ENCODE assay signal across 9 mouse cellular contexts in genomic region chr11:70520178-70520769, GRCm38 (mm10). TPM values are rescaled to one million over a fixed set of nuclear protein-coding genes. Genes with fewer than 3 reads are reported as not detected.
A peak's percentile ranks its signal among the peaks of the same experiment; 100 is the strongest.
DNase-seq lines count a peak whose midpoint lies in the region; TF ChIP-seq lines count a peak whose summit lies in the region.
"Had no signal": no experiment of that assay in that cellular context is flagged by ENCODE, and none has a peak within 500 bp of the region (broad histone marks: within the 10 kb centered on the region; RNA-seq: fewer than 3 reads in every experiment).

No protein-coding gene starts in this region.

- no peaks in the 10 kb centered on the region for H3K9me3 ChIP-seq in heart, embryonic 10.5 days
- H3K9me3 ChIP-seq in midbrain, embryonic 10.5 days (replicated peaks) = no peaks in the 10 kb centered on the region

- DNase-seq in lung, adult 2 months = peak; percentile 34
- no peak for DNase-seq in lung, postnatal 25 days (ENCODE audit: low spot score)
- peak; percentile 65 for DNase-seq in embryo, embryonic 11 days
- no peak for DNase-seq in heart, embryonic 10.5 days (ENCODE audit: low spot score)
- peak; percentile 72 for DNase-seq in kidney, postnatal 10 days
- peak; percentile 70 for DNase-seq in midbrain, embryonic 10.5 days (ENCODE audit: low spot score)
- no peak for DNase-seq in frontal cortex, postnatal 25 days (ENCODE audit: low spot score in 2 of 2)
- DNase-seq in left cerebral cortex, adult 8-10 months (ENCODE audit: low spot score in 2 of 2) = no peak

- TF ChIP-seq CTCF in lung, adult 2 months (IDR thresholded peaks at IDR 0.05; ENCODE audit: insufficient read depth, low read length) = no peak

- H3K4me1 ChIP-seq in lung, adult 2 months (ENCODE audit: control insufficient read depth, insufficient read depth, low read length) = peaks cover 2% of the 10 kb centered on the region; the same call in 1 of the 2 replicates
- peaks cover 14% of the 10 kb centered on the region for H3K4me1 ChIP-seq in heart, embryonic 10.5 days
- peaks cover 17% of the 10 kb centered on the region for H3K4me1 ChIP-seq in midbrain, embryonic 10.5 days

- peaks cover 13% of the 10 kb centered on the region; the same call in 1 of the 2 replicates for H3K27me3 ChIP-seq in heart, embryonic 10.5 days (ENCODE audit: insufficient read depth, poor library complexity, severe bottlenecking)
- peaks cover 25% of the 10 kb centered on the region for H3K27me3 ChIP-seq in midbrain, embryonic 10.5 days (ENCODE audit: low read depth, poor library complexity, severe bottlenecking)

- H3K27ac ChIP-seq in heart, embryonic 10.5 days = peak overlapping the region; percentile 86
- H3K27ac ChIP-seq in midbrain, embryonic 10.5 days (replicated peaks) = peak overlapping the region; percentile 85

- WGBS in lung, adult 2 months = 18% methylated on average over 41 of the region's 41 CpGs
- WGBS in heart, embryonic 10.5 days = 5% methylated on average over 41 of the region's 41 CpGs
- WGBS in midbrain, embryonic 10.5 days = 13% methylated on average over 41 of the region's 41 CpGs

- H3K36me3 ChIP-seq in heart, embryonic 10.5 days = no peaks in the 10 kb centered on the region
- H3K36me3 ChIP-seq in midbrain, embryonic 10.5 days = no peaks in the 10 kb centered on the region

- peak; percentile 16; the same call in 1 of the 2 replicates for TF ChIP-seq POLR2A in lung, adult 2 months (IDR thresholded peaks at IDR 0.05; ENCODE audit: borderline replicate concordance, extremely low read depth, low read depth, low read length)

- H3K4me3 ChIP-seq in lung, adult 2 months (replicated peaks; ENCODE audit: extremely low read depth, low read depth, low read length) = peak overlapping the region; percentile 52
- peak overlapping the region; percentile 53 for H3K4me3 ChIP-seq in heart, embryonic 10.5 days
- H3K4me3 ChIP-seq in midbrain, embryonic 10.5 days = peak overlapping the region; percentile 50

RNA-seq across cellular contexts. Expression of gene Gltpd2, which starts 1.3 kb away (rescaled TPM):
- polyA plus RNA-seq in lung, adult 2 months (2012; rRNA removed) = 0.12 and 0.34 TPM in 2 replicates
- polyA plus RNA-seq in heart, embryonic 10.5 days (2016; fragmentation: Nextera tagmentation; extraction: Ambion mirVana) = 0.25 and 4.3 TPM in 2 replicates
- polyA plus RNA-seq in midbrain, embryonic 10.5 days (2016; fragmentation: Nextera tagmentation; extraction: Ambion mirVana) = 0.15 and 0.25 TPM in 2 replicates
- not detected for total RNA-seq in left cerebral cortex, adult 8-10 months (2022)
- total RNA-seq: layer of hippocampus, postnatal 25 days had no signal

RNA-seq across cellular contexts. Expression of gene Psmb6, which starts 4.9 kb away (rescaled TPM):
- polyA plus RNA-seq in lung, adult 2 months (2012; rRNA removed) = 202 and 264 TPM in 2 replicates
- polyA plus RNA-seq in heart, embryonic 10.5 days (2016; fragmentation: Nextera tagmentation; extraction: Ambion mirVana) = 825 and 969 TPM in 2 replicates
- polyA plus RNA-seq in midbrain, embryonic 10.5 days (2016; fragmentation: Nextera tagmentation; extraction: Ambion mirVana) = 1,085 and 1,129 TPM in 2 replicates
- total RNA-seq in left cerebral cortex, adult 8-10 months (2022) = 100 to 1,000 TPM; 187 to 213 (median 191) TPM

RNA-seq across cellular contexts. Expression of gene Vmo1, which starts 5.9 kb away (rescaled TPM):
- polyA plus RNA-seq in lung, adult 2 months (2012; rRNA removed) = 0.20 and 0.26 TPM in 2 replicates
- polyA plus RNA-seq in heart, embryonic 10.5 days (2016; fragmentation: Nextera tagmentation; extraction: Ambion mirVana) = not detected in 2 replicates
- not detected in 2 replicates for polyA plus RNA-seq in midbrain, embryonic 10.5 days (2016; fragmentation: Nextera tagmentation; extraction: Ambion mirVana)
- total RNA-seq in left cerebral cortex, adult 8-10 months (2022) = under 1 TPM in 1 of 4 experiments, not detected in 3; 0.63 TPM
- total RNA-seq: layer of hippocampus, postnatal 25 days had no signal

RNA-seq across cellular contexts. Expression of gene Gm40193, which starts 12.5 kb away (rescaled TPM):
- polyA plus RNA-seq in lung, adult 2 months (2012; rRNA removed) = not detected in 2 replicates
- not detected in 2 replicates for polyA plus RNA-seq in heart, embryonic 10.5 days (2016; fragmentation: Nextera tagmentation; extraction: Ambion mirVana)
- polyA plus RNA-seq in midbrain, embryonic 10.5 days (2016; fragmentation: Nextera tagmentation; extraction: Ambion mirVana) = not detected in 2 replicates
- not detected for total RNA-seq in left cerebral cortex, adult 8-10 months (2022)
- total RNA-seq: layer of hippocampus, postnatal 25 days had no signal

RNA-seq across cellular contexts. Expression of gene Tm4sf5, which starts 15.2 kb away (rescaled TPM):
- polyA plus RNA-seq in lung, adult 2 months (2012; rRNA removed) = 0.50 and 1.00 TPM in 2 replicates
- polyA plus RNA-seq in heart, embryonic 10.5 days (2016; fragmentation: Nextera tagmentation; extraction: Ambion mirVana) = 6.2 and 7.4 TPM in 2 replicates
- 0.22 TPM in 1 of 2 replicates, not detected in the other for polyA plus RNA-seq in midbrain, embryonic 10.5 days (2016; fragmentation: Nextera tagmentation; extraction: Ambion mirVana)
- total RNA-seq in left cerebral cortex, adult 8-10 months (2022) = 1 to 10 TPM in 1 of 4 experiments, not detected in 3; 1.1 TPM

Comparison
In these comparisons a context has a peak if more than half of its experiments do, and no peak if none do; other contexts are left out.
1. DNase-seq: peak in lung, adult 2 months (single experiment), embryo, embryonic 11 days (single experiment), kidney, postnatal 10 days (single experiment) and midbrain, embryonic 10.5 days (single experiment); none in lung, postnatal 25 days (single experiment), heart, embryonic 10.5 days (single experiment), frontal cortex, postnatal 25 days (0 of 2) and left cerebral cortex, adult 8-10 months (0 of 2).
2. Peak in every context shown above with its lines, with median percentiles within 50 percentile points of each other: H3K4me3 ChIP-seq.